Mouse (Mus musculus) ES-Bruce4 (cell line): ENCODE data around the gene Slc9a7. TPM values are rescaled to one million over a fixed set of nuclear protein-coding genes. Genes with fewer than 3 reads are reported as not detected.
A peak's percentile ranks its signal among the peaks of the same experiment; 100 is the strongest.

ENCODE experiments used
- H3K27ac ChIP-seq: 2 replicates; pipeline ENCODE4 v1.5.1; 2012; ENCODE audit warnings: low read length, inconsistent platforms; ENCODE audit not compliant: insufficient read depth
- H3K27me3 ChIP-seq: 2 replicates; pipeline ENCODE4 v1.6.1; 2012; ENCODE audit warnings: mild to moderate bottlenecking, low read length, inconsistent platforms; ENCODE audit not compliant: control insufficient read depth, poor library complexity, insufficient read depth, severe bottlenecking
- H3K36me3 ChIP-seq: 2 replicates; pipeline ENCODE4 v1.6.1; 2012; ENCODE audit warnings: inconsistent platforms, mild to moderate bottlenecking, low read length, moderate library complexity; ENCODE audit not compliant: control insufficient read depth, poor library complexity, insufficient read depth, severe bottlenecking
- H3K4me1 ChIP-seq: one replicate; pipeline ENCODE4 v1.8.1; 2011; ENCODE audit warnings: low read length; ENCODE audit not compliant: control insufficient read depth, insufficient read depth
- H3K4me3 ChIP-seq: 2 replicates; pipeline ENCODE4 v1.5.1; 2011; ENCODE audit warnings: low read depth, mild to moderate bottlenecking, low read length
- H3K9ac ChIP-seq: 2 replicates; pipeline ENCODE4 v1.6.1; 2012; ENCODE audit warnings: low read depth, mild to moderate bottlenecking, inconsistent platforms; ENCODE audit not compliant: poor library complexity, severe bottlenecking
- H3K9me3 ChIP-seq: replicated peaks from 2 replicates; pipeline ENCODE4 v1.6.1; 2012; ENCODE audit warnings: mild to moderate bottlenecking, low read length, inconsistent platforms; ENCODE audit not compliant: control insufficient read depth, poor library complexity, insufficient read depth, severe bottlenecking
- CTCF ChIP-seq: IDR thresholded peaks from one replicate; pipeline ENCODE4 v1.8.1; 2011; ENCODE audit warnings: low read depth, low read length
- EP300 ChIP-seq: IDR thresholded peaks from 2 replicates; pipeline ENCODE4 v1.6.1; 2011; ENCODE audit warnings: low read depth, low read length; ENCODE audit not compliant: insufficient read depth
- POLR2A ChIP-seq: IDR thresholded peaks from one replicate; pipeline ENCODE4 v1.8.1; 2011; ENCODE audit warnings: low read length; ENCODE audit not compliant: insufficient read depth
- polyA plus RNA-seq: library from polyadenylated mRNA; stranded (reverse); fragments of >200 nt; gene quantifications from 2 replicates; pipeline ENCODE4 v1.2.4, GENCODE M21; 2011; ENCODE audit warnings: low read depth; ENCODE audit not compliant: missing spikeins, insufficient read depth, insufficient read length

The Slc9a7 gene
- polyA plus RNA-seq, 1 experiment: 1.9 TPM

- Histone ChIP-seq H3K4me1 (no peaks in the 10 kb centered on the region), H3K36me3 (no peaks in the 10 kb centered on the region), H3K4me3 (no peak overlapping the region), H3K27ac (no peak overlapping the region), H3K27me3 (0 out of 2 replicates have a peak, but pooled peaks cover 2% of the 10 kb centered on the region), H3K9me3 (no peaks in the 10 kb centered on the region), H3K9ac (no peak overlapping the region)
- TF ChIP-seq CTCF (no peak), POLR2A (no peak), EP300 (no peak)
These were observed 225.0 kb downstream of the Slc9a7 start for GRCm38 (mm10) chrX:20066636-20067035.

- Histone ChIP-seq H3K4me3 (no peak overlapping the region), H3K4me1 (no peaks in the 10 kb centered on the region), H3K27me3 (0 out of 2 replicates have a peak, but pooled peaks cover 2% of the 10 kb centered on the region), H3K9me3 (no peaks in the 10 kb centered on the region), H3K9ac (no peak overlapping the region), H3K27ac (no peak overlapping the region), H3K36me3 (no peaks in the 10 kb centered on the region)
- no peak for TF ChIP-seq EP300
- no peak for TF ChIP-seq CTCF
- TF ChIP-seq POLR2A: no peak
These were observed 229.7 kb downstream of the Slc9a7 start for GRCm38 (mm10) chrX:20061764-20062480.

GRCm38 (mm10) chrX:20060769-20061315 is 230.8 kb downstream of the Slc9a7 start:
- H3K27ac ChIP-seq: no peak overlapping the region
- no peak for TF ChIP-seq CTCF
- no peak for TF ChIP-seq POLR2A
- no peak for TF ChIP-seq EP300

GRCm38 (mm10) chrX:20060096-20060768 is 231.4 kb downstream of the Slc9a7 start:
- H3K4me1 ChIP-seq: no peaks in the 10 kb centered on the region
- H3K36me3 ChIP-seq: no peaks in the 10 kb centered on the region
- H3K9me3 ChIP-seq: no peaks in the 10 kb centered on the region
- 0 out of 2 replicates have a peak, but pooled peaks cover 2% of the 10 kb centered on the region for H3K27me3 ChIP-seq
- peak overlapping the region; percentile 68 for H3K4me3 ChIP-seq
- H3K27ac ChIP-seq: no peak overlapping the region
- TF ChIP-seq CTCF: no peak
- no peak for TF ChIP-seq POLR2A
- TF ChIP-seq EP300: no peak
- peak overlapping the region; percentile 43; the same call in 1 of the 2 replicates for H3K9ac ChIP-seq

More at GRCm38 (mm10) chrX:20060769-20061315, 230.8 kb downstream of the Slc9a7 start:
- no peaks in the 10 kb centered on the region for H3K4me1 ChIP-seq
- H3K36me3 ChIP-seq: no peaks in the 10 kb centered on the region
- H3K9me3 ChIP-seq: no peaks in the 10 kb centered on the region
- H3K4me3 ChIP-seq: peak overlapping the region; percentile 68
- H3K27me3 ChIP-seq: 0 out of 2 replicates have a peak, but pooled peaks cover 2% of the 10 kb centered on the region
- H3K9ac ChIP-seq: no peak overlapping the region

GRCm38 (mm10) chrX:20059381-20059971 is 232.1 kb downstream of the Slc9a7 start, which contains the start of gene Chst7:
Chst7 (plus strand) TSS chrX:20059560.
- Histone ChIP-seq H3K9me3 (no peaks in the 10 kb centered on the region), H3K4me1 (no peaks in the 10 kb centered on the region), H3K9ac (peak within 1 kb of the TSS; percentile 43; the same call in 1 of the 2 replicates), H3K4me3 (peak within 1 kb of the TSS; percentile 68), H3K27me3 (0 out of 2 replicates have a peak, but pooled peaks cover 2% of the 10 kb centered on the region), H3K36me3 (no peaks in the 10 kb centered on the region), H3K27ac (no peak within 1 kb of the TSS)
- no peak for TF ChIP-seq EP300
- TF ChIP-seq POLR2A: no peak
- TF ChIP-seq CTCF: no peak

Other genes with a start within 250 kb of the Slc9a7 start
- gene Chst7, start 232.2 kb downstream of the Slc9a7 start, polyA plus RNA-seq: 0.50 and 0.99 TPM in 2 replicates
- gene Rp2, start 72.7 kb upstream of the Slc9a7 start, polyA plus RNA-seq: 36.2 and 43.9 TPM in 2 replicates
- gene Jade3, start 133.9 kb upstream of the Slc9a7 start, polyA plus RNA-seq: 49.4 and 51.8 TPM in 2 replicates